Mouse (Mus musculus) heart, adult 2 months (tissue): Measurements from ENCODE around the gene Olfml1.

Experiments
- CTCF ChIP-seq: fragments of 200-600 bp; IDR thresholded peaks from 2 replicates; pipeline ENCODE4 v1.8.1; 2022; ENCODE audit warnings: antibody characterized with exemption, mild to moderate bottlenecking, moderate library complexity
- EP300 ChIP-seq: fragments of 200-500 bp; IDR thresholded peaks from 2 replicates; pipeline ENCODE4 v1.6.1; 2011; ENCODE audit warnings: low read depth, low read length, control low read depth; ENCODE audit not compliant: insufficient read depth
- POLR2A ChIP-seq: fragments of 200-500 bp; IDR thresholded peaks from 2 replicates; pipeline ENCODE4 v1.6.1; 2011; ENCODE audit warnings: mild to moderate bottlenecking, low read depth, low read length, control low read depth; ENCODE audit not compliant: insufficient read depth

- no peak for TF ChIP-seq CTCF
- 0 out of 2 replicates have a peak, but pooled peaks have one; percentile 8 for TF ChIP-seq EP300
- peak; percentile 54; the same call in 1 of the 2 replicates for TF ChIP-seq POLR2A
These were observed 27.7 kb downstream of the Olfml1 start, which contains the start of gene Ppfibp2 for GRCm38 (mm10) chr7:107594857-107595402.
